Mouse (Mus musculus) B cell, adult 2 months (primary cell): Measurements from ENCODE around the gene Add2.

ENCODE experiments used
- DNase-seq, 2 experiments: peaks; one replicate each; pipeline ENCODE4 v3.0.0; 2022

Gene Add2

DNA sequence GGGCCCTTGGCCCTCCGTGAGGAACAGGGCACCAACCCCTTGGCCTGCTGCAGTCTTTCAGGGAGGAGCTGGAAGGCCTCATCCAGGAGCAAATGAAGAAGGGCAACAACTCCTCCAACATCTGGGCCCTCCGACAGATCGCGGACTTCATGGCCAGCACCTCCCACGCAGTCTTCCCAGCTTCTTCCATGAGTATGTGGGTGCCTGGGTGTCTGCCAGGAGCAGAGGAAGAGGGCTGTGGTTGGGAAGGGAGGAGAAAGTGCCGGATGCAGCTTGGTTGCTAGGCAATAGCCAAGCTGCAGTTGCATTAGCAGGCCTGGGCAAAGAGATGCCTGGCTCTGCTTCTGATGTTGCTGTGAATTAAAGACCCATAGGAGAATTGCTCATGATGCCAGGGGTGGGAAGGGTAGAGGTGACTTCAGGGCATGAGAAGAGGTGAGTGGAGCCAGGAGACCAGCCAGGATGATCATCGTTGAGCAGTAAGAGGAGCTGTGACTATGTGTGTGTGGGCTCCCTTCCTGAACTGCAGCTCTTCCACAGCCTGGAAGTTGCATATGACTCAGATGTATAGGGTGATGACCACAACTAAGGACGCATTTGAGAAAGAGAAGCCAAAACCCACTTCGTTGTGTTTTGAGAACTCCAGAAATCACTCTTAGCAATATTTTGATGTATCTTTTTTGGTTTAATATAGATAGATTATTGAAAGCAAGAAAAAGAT is 58.5 kb downstream of the Add2 start:
- DNase-seq, result no peak

DNA sequence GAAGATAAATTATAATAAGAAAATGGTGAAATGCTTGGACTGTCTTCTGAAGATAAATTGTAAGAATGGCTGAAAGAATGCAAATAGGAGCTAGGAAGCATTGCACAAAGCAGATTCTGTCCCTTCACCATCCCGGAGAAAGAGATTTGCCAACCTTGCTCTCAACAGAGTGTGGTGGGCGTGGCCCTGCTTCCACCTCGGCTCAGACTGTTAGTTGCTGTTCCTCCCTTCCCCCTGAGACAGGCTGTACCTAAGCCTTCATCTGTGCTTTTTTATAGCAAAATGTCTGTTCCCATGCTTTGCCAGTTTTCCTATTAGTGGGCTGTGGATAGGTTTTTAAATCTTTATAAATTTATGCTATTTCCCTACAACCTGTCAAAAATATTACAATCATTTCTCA is 59.3 kb downstream of the Add2 start:
- DNase-seq, result no peak

DNA sequence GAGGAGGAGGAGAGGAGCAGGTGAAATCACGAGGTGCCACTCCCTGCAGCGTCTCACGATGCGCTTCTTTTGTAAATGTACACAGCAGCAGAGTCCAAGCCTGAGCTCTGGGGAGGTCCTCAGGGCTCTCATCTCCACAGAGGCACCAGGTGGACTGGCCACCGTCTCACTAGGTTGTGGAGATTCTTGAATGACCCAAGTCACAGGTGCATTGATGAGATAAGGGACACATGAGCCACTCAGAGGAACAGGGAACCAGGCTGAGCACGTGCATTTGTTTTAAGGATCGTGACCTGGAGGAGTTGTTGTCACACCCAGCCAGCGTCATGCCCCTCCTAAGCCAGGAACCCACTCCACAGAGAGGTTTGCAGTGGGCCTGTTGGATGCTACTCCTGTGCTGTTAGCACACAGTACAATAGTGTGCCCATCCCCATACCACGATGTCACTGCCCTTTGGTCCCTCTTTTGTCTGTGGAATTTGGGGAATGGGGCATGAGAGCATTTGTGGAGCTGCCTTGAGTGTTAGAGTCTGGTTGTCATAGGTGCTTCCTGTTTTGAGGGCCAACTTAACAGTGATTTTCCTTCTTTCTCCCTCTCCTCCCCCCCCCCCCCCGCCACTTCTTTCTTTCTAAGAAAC is 65.8 kb downstream of the Add2 start:
- no peak for DNase-seq

DNA sequence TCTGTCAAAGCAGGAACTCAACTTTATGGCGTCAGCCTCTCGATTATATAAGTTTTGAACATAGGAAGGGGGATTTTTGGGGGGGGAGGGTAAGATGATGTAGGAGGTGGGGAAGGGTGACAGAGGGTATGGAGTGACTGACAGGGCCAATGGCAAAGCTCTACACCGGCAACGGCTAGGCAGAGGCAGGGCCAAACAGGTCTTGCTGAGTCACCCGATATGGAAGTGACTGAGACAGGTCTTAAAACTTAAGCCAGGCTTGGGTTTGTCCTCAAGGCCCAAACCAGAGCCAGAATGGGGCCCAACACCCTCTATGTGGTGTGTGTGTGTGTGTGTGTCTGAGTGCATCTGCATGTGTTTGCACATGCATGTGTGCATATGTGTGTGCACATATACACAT is 67.0 kb downstream of the Add2 start:
- DNase-seq, result no peak

DNA sequence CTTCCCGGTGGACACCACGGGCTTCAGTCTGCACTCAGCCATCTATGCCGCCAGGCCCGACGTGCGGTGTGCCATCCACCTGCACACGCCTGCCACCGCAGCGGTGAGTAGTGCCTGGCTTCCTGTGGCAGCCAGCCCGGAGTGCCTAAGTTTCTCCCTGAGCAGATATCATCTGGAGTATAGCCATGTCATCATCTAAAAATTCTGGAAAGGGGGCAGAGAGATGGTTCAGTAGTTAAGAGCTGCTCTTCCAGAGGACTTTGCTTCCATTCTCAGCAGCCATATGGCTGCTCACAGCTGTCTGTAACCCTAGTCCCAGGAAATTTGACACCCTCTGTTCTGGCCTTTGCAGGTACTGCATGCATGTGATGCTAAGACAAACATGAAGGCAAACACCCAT is 68.3 kb downstream of the Add2 start:
- no peak for DNase-seq

DNA sequence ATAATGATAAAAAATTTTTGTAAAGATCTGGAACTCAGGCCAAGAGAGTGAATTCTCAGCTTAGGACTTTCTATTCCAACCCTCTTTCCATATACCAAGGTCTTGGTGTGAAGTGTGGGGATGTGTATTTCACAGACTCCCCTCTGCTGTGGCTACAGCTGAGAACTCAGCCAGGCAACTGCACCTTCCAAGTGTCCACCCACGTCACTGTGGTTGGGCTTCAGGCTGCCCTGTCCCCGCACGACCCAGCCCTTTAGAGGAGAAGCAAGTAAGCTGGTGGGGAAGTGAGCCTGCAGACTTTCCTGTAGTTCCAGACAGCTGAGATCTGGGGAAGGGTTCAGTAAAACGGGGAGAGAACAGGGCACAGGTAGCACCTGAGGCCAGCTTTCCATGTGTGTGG is 68.7 kb downstream of the Add2 start:
- no peak for DNase-seq

DNA sequence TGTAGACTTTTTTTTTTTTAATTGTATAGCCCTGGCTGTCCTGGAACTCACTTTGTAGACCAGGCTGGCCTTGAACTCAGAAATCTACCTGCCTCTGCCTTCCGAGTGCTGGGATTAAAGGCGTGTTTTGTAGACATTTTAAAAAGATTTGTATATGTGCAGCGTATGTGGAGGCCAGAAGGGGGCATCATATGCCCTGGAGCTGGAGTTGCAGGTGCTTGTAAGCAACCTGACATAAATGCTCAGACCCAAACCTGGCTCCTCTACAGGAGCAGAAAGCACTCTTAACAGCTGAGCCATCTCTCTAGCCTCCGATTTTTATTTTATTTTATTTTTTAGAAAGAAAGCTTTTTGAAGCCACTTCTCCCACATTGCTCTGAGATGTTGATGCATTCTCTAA is 70.5 kb downstream of the Add2 start:
- DNase-seq, result no peak

DNA sequence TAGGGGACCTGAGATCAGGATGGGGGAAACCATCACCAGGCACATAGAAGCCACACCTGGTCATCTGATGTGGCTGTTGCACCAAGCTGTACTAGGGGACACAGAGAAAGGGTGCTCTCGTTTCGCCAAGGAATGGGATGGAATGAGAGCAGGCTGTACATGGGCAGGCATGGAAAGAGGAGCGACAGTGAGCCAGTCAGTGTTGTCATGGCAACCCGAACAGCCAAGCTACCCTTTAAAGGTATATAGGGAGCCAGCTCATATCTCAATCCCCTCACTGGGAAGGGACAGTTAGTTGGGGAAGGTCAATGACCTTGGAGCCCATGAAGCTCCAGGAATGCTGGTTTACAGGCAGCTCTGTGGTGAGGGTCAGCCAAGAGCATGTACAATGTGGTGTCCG is 73.0 kb downstream of the Add2 start:
- DNase-seq, result no peak

DNA sequence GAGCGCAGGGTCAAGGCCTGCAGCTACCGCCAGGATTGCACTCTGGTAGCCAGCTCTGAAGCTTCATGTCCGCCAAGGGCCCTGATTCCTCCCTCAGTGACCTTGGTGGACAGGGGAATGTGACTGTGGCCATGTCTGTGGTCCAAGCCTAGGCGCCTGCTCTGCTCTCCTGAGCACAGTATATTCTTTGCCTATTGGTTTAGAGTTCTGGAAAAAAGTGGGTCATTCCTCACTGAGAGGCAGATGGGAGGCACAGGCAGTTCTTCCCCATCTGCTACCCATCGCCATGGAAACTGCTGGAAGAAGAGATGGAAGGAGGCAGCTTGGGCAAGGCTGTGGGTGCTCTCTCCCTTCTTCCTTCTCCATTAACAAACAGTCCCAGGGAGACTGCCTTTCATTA is 74.4 kb downstream of the Add2 start:
- no peak for DNase-seq

DNA sequence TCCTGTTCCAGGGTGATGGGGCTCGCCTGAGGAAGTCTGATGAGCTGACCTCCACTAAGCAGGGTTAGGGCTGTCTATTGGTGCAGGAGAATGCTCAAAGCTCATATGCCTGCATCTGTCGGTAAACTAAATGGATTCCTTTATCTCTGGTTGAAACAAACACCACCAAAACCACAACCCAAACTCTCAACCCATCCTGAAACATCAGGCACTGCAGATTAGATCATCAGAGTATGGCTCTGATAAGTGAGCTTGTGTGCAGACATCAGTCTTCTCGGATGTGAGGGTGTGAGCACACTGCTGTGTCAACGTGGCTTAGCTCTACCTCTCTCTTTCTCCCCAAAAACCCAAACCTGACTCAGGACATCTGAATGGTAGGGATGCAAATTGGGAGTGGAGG is 75.1 kb downstream of the Add2 start:
- DNase-seq, result no peak

DNA sequence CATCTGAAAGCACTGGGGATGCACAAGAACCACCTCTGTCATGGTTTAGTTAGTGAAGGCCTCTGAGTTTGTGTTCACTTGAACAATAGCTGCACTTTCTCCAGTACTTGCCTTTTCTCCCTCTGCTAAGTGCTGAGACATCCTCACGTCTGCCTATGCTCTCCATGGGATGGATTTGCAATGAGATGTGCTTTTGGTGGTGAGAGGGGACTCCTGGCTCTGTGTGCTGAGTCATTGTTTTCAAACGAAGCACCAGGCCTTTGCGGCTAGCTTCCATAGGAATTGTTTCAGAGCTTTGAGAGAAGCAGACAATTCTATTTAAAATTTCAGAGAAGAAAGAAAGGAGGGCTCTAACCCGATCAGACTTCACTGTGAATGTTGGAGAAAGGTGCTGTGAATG is 76.2 kb downstream of the Add2 start:
- no peak for DNase-seq

DNA sequence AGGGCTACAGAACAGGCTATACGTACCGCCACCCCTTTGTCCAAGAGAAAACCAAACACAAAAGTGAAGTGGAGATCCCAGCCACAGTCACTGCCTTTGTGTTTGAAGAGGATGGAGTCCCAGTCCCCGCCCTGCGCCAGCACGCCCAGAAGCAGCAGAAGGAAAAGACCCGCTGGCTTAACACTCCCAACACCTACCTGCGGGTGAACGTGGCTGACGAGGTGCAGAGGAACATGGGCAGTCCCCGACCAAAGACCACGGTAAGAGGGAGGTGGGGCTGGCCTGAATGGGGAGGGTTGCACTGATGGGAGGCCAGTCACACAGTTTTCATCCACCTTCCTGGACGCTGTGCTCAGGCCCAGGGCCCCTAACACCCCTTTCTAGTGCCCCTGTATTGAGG is 77.6 kb downstream of the Add2 start:
- DNase-seq, result no peak

DNA sequence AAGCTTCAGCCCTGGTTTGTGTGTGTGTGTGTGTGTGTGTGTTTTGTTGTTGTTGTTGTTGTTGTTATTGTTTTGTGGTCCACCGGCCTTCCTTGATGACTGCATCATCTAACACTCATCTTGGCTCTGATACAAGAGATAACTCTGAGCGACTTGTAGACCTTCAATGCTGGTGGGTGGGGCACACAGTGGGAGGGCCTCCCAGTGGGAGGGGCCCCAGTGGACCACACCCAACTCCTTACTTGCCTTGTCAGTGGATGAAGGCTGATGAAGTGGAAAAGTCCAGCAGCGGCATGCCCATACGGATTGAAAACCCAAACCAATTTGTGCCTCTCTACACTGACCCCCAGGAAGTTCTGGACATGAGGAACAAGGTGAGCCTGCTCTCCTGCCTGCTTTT is 78.6 kb downstream of the Add2 start:
- DNase-seq, result no peak

DNA sequence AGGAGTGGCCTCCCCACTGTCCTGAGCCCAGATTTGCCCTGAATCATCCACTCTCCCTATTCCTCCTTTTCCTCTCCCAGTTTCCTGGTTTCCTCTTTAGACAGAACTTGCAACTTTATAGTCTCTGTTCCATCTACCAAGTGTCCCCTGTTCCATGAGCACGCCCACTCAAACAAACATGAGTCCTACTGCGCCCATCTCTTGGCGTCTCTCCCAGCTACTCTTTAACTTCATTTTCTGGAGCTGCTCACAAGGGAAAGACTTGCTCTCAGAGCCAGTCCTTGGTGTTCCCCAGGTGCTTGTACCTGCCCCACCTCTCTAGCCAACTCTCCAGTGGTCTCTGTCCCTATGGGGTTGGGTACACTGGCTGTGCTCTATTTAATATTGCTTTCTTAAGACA is 87.4 kb downstream of the Add2 start:
- DNase-seq, result no peak

DNA sequence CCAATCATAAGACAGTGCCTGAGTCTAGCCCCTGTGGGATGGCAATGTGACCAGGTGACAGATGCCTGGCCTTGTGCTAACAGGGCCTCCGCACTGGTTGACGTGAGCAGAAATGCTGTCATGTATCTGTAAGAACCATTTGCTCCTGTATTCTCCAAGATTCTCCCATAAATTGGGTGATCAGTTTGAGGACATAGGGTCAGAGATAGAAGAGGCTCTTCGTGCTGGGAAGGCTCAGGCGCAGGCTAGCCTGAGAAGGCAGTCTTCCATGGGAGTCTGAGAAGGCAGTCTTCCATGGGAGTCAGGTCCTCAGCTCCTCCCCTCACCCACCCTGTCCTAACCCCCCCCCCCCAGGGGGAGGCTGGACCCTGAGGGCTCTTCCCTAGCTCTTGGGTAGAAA is 94.6 kb downstream of the Add2 start:
- no peak for DNase-seq

DNA sequence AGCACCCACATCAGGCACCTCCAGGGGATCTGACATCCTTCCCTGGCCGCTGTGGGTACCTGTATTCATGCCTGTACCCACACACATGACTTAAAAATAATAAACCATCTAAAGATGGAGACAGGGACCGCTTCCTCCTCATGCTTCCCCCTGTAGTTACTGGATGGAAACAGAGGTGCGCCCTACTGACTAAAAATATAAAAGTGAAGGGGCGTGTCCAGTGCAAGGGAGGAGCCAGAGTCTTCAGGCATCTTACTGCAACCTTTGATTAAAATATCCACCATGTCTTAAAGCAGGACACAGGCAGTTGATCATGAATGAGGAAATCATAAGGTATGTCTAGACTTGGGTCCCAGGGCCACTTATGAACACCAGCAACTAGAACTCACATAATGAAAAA is 97.3 kb downstream of the Add2 start:
- peak in 1 of 2 experiments; percentile 7 for DNase-seq

DNA sequence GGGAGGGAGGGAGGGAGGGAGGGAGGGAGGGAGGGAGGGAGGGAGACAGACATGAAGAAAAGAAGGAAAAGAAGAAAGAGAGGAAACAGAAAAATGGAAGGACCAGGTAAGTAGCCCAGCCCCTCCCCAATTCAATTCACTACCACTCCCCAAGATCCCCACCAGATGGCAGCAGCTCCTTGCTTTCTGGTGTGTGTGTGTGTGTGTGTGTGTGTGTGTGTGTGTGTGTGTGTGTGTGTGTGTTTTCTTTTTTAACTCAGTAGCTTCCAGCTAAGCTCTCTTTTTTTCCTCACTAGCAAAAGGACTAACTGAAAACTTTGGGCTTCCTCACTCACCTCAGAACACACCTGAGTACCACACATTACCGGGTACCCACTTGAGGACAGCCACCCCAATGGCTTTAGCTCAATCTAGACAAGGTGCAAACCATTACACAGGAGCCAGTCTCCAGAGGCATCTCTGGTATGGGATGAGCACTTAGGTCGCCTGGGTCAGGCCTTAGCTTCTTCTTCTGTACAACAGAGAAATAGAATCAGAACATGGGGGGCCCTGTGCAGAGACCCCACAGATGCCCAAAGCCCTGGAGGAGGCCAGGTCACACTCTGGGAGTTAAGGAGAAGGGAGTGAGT is 98.6 kb downstream of the Add2 start:
- peak; percentile 65 to 70 for DNase-seq

DNA sequence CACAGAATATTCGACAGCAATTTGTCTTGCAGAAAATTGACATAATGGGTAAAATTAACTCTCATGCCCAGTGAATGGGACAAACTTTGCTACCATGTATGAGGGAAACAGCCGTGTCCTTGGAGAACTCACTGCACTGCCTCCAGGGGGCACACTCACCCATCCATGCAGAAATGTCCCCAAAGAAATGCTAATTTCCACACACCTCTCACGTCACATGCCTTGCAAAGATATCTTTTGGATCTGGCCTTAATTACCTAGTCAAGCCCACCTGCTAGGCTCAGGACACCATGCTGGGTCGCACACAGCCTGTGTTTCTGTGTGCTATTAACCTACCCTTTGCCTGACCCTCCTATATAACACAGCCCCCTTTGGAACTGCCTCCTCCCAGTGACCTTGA is 100.0 kb downstream of the Add2 start:
- peak; percentile 15 to 20 for DNase-seq

DNA sequence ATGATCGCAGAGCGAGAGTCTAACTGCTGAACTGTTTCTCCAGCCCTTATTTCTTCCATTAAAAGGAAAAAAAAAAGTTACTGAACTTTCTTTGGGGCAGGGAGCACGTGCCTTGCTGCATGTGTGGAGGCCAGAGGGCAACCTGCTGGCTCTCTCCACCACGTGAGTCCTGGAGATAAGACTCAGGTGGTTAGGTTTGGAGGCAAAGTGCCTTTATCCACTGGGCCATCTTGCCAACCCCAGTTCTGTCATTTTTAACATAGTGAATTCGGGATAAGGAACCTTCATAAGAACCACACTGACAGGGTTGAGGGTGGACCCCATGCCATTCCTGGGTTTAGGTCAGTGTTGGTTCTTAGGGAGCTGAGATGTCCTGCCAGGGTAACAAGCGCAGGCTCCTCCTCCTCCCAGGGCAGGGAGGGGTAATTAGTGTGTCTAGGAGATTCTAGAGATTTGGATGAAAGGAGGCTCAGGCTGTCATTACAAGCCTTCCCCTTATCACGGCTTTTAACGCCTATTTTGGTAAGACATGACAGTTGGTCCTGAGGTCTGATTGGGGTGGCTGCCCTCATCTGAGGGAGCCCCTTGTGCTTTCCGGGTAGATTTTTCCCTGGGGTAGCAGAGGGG is 101.5 kb downstream of the Add2 start:
- DNase-seq, result no peak

DNA sequence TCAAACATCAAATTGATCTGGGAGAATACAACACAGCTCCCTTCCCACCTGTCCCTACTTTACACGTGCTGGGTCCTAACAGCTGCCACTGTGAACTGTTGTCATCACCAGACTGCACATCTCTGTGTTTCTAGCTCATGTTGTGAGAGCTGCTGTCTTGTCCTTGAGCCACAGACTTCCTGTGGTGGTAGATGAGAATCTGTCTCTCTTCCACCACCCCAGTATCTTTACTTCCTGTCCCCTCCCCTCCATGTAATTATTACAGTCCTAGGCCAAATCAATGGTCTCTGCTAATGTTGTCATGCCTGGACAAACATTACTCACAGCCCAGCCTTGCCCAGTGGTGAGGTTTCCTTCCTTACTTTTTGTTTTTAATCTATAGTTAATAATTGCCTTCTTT is 105.4 kb downstream of the Add2 start:
- DNase-seq, result no peak

DNA sequence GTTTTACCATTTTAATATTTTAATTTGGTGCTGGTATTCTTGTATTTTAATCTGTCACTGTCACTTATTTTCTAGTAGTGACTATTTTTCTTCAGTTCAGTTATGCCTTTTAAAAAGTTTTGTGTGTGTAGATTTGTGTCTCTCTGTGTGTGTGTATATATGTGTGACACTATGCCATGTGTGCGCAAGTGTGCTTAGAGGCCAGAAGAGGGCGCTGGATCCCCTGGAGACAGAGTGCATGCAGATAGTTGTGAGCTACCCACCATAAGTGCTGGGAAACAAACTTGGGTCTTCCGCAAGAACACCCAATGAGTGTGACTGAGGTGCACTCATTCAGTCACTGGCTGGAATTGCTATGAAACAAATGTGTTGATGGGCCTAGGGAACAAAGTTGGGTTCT is 107.7 kb downstream of the Add2 start:
- DNase-seq, result no peak

DNA sequence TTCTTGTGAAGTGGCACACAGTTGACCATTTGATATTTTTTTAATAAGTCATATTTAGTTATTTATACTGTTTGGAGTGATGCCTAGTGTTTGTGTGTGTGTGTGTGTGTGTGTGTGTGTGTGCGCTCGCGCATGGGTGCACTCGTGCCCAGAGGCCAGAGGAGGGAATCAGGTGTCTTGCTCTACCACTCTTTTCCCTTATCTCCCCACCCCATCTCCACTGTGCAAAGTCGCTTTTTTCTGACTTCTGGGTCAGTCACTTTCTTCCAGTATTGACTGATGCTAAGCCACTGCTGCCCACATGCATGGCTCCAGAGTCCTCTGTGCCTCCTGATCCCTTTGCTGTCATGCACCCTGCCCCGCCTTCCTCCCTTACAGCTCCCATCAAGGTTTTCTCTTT is 112.8 kb downstream of the Add2 start:
- no peak for DNase-seq

DNA sequence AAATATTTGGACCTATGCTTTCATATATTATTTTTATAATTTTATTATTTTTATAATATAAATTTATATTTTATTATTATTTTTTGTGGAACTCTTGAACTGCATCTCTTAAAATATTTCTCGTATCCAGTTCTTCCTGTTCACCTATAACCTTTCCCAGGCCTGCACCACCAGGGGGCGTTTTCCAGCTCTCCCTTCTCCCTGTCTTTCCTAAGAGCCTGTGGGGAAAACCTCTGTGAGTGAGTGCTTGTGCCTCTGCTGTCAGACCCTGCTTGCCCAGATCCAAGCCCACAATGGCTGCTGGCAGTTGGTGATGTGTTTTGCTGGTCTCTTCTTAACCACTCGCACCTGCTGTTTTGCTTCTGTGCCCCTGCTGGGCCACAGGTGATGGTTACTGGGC is 113.3 kb downstream of the Add2 start:
- DNase-seq, result peak; percentile 59 to 61

DNA sequence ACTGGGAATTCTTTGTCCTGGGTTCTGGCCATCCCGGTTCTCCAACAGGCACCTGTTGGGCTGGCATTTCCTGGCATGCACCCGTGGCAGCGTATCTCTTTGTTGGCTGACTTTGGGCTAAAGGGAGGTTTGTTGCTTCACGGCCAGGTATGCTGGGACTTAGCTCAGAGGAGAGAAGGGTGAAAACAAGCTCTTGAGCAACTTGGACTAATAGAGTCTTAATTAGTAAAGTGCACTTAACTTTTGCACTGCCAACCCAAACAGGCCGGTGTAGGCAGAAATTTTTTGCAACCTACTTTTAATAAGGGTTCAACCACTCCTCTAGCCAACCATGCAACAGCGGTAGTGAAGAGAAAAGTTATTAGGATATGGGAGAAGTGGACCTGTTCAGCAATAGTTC is 116.5 kb downstream of the Add2 start:
- no peak for DNase-seq
